Mouse (Mus musculus) liver, adult 2 months (tissue): Measurements from ENCODE around the gene Car10. TPM values are rescaled to one million over a fixed set of nuclear protein-coding genes. Genes with fewer than 3 reads are reported as not detected.

ENCODE experiments used
- DNase-seq: peaks from one replicate; pipeline ENCODE4 v3.0.0-alpha.2; 2011; ENCODE audit warnings: low read depth, low spot score; ENCODE audit errors: extremely low read depth
- H3K27ac ChIP-seq: fragments of 200-500 bp; replicated peaks from 2 replicates; pipeline ENCODE4 v1.5.1; 2012; ENCODE audit warnings: low read depth, mild to moderate bottlenecking, control low read depth, inconsistent platforms, low read length; ENCODE audit not compliant: insufficient read depth
- H3K27me3 ChIP-seq: fragments of 200-500 bp; 2 replicates; pipeline ENCODE4 v1.6.1; 2012; ENCODE audit warnings: mild to moderate bottlenecking, moderate library complexity, low read length, inconsistent platforms; ENCODE audit not compliant: control insufficient read depth, insufficient read depth
- H3K36me3 ChIP-seq: fragments of 200-500 bp; 2 replicates; pipeline ENCODE4 v1.6.1; 2012; ENCODE audit warnings: low read length, inconsistent platforms; ENCODE audit not compliant: control insufficient read depth, insufficient read depth
- H3K4me1 ChIP-seq: fragments of 200-500 bp; 2 replicates; pipeline ENCODE4 v1.6.1; 2011; ENCODE audit warnings: low read length; ENCODE audit not compliant: control insufficient read depth, insufficient read depth
- H3K4me3 ChIP-seq: fragments of 200-500 bp; 2 replicates; pipeline ENCODE4 v1.5.1; 2011; ENCODE audit warnings: low read depth, mild to moderate bottlenecking, control low read depth, low read length, moderate library complexity; ENCODE audit not compliant: insufficient read depth
- H3K79me2 ChIP-seq: fragments of 200-500 bp; 2 replicates; pipeline ENCODE4 v1.6.1; 2012; ENCODE audit warnings: inconsistent platforms, mild to moderate bottlenecking, low read length, moderate library complexity; ENCODE audit not compliant: control insufficient read depth, insufficient read depth
- H3K9ac ChIP-seq: fragments of 200-500 bp; 2 replicates; pipeline ENCODE4 v1.6.1; 2012; ENCODE audit warnings: low read depth, mild to moderate bottlenecking, control low read depth, inconsistent platforms, low read length
- CTCF ChIP-seq: fragments of 200-500 bp; IDR thresholded peaks from 2 replicates; pipeline ENCODE4 v1.5.1; 2011; ENCODE audit warnings: low read depth, low read length, control low read depth
- POLR2A ChIP-seq: fragments of 200-500 bp; IDR thresholded peaks from 2 replicates; pipeline ENCODE4 v1.6.1; 2011; ENCODE audit warnings: low read length, control low read depth; ENCODE audit not compliant: insufficient read depth; ENCODE audit errors: extremely low read depth
- WGBS: fragments of 180-500 bp; shearing (Covaris S2); methylation state at CpG from one replicate; pipeline ENCODE4 v1.1.7; 2018; 5-methylcytosine and 5-hydroxymethylcytosine counted together
- polyA plus RNA-seq: library from polyadenylated mRNA; depleted of rRNA; stranded (reverse); fragments of >200 nt; gene quantifications from 2 replicates; pipeline ENCODE4 v1.2.3, GENCODE M21; 2012
- total RNA-seq: library from RNA; depleted of rRNA; stranded (reverse); fragments of >200 nt; gene quantifications from 2 replicates; pipeline ENCODE4 v1.2.3, GENCODE M21; 2014

Gene Car10
- total and polyA plus RNA-seq, 2 experiments = not detected

GRCm38 (mm10) chr11:93525921-93526320, 428.1 kb downstream of the Car10 start:
- Histone ChIP-seq H3K79me2 (no peaks in the 10 kb centered on the region), H3K4me3 (no peak overlapping the region), H3K36me3 (no peaks in the 10 kb centered on the region), H3K27me3 (no peaks in the 10 kb centered on the region), H3K4me1 (no peaks in the 10 kb centered on the region), H3K9ac (no peak overlapping the region), H3K27ac (no peak overlapping the region)
- TF ChIP-seq POLR2A (no peak), CTCF (no peak)
- DNase-seq = no peak
- 83% methylated on average over 3 of the region's 3 CpGs for WGBS

GRCm38 (mm10) chr11:93531029-93531680, 433.3 kb downstream of the Car10 start:
- no peak overlapping the region for H3K9ac ChIP-seq
- H3K27ac ChIP-seq = no peak overlapping the region
- H3K36me3 ChIP-seq = no peaks in the 10 kb centered on the region
- no peaks in the 10 kb centered on the region for H3K27me3 ChIP-seq
- DNase-seq = peak; percentile 68
- peaks cover 2% of the 10 kb centered on the region; the same call in 1 of the 2 replicates for H3K4me1 ChIP-seq
- no peaks in the 10 kb centered on the region for H3K79me2 ChIP-seq
- TF ChIP-seq CTCF = no peak
- no peak for TF ChIP-seq POLR2A
- WGBS = 25% methylated on average over 7 of the region's 7 CpGs
- no peak overlapping the region for H3K4me3 ChIP-seq

GRCm38 (mm10) chr11:93536244-93536643, 438.4 kb downstream of the Car10 start:
- DNase-seq = no peak
- Histone ChIP-seq H3K27ac (no peak overlapping the region), H3K4me1 (peaks cover 2% of the 10 kb centered on the region; the same call in 1 of the 2 replicates), H3K4me3 (no peak overlapping the region), H3K36me3 (no peaks in the 10 kb centered on the region), H3K79me2 (no peaks in the 10 kb centered on the region), H3K27me3 (no peaks in the 10 kb centered on the region), H3K9ac (no peak overlapping the region)
- 81% methylated on average over 6 of the region's 6 CpGs for WGBS
- TF ChIP-seq POLR2A = no peak
- TF ChIP-seq CTCF = no peak

GRCm38 (mm10) chr11:93548904-93549303, 451.1 kb downstream of the Car10 start:
- WGBS = 49% methylated on average over 5 of the region's 5 CpGs
- DNase-seq = no peak
- Histone ChIP-seq H3K36me3 (no peaks in the 10 kb centered on the region), H3K4me3 (no peak overlapping the region), H3K9ac (no peak overlapping the region), H3K4me1 (no peaks in the 10 kb centered on the region), H3K27me3 (no peaks in the 10 kb centered on the region), H3K79me2 (no peaks in the 10 kb centered on the region), H3K27ac (no peak overlapping the region)
- TF ChIP-seq POLR2A (no peak), CTCF (no peak)

GRCm38 (mm10) chr11:93550908-93551307, 453.1 kb downstream of the Car10 start:
- no peaks in the 10 kb centered on the region for H3K27me3 ChIP-seq
- no peak overlapping the region for H3K9ac ChIP-seq
- H3K4me1 ChIP-seq = no peaks in the 10 kb centered on the region
- WGBS = 3% methylated on average over 3 of the region's 3 CpGs
- no peak for DNase-seq
- H3K79me2 ChIP-seq = no peaks in the 10 kb centered on the region
- H3K27ac ChIP-seq = no peak overlapping the region
- no peaks in the 10 kb centered on the region for H3K36me3 ChIP-seq
- TF ChIP-seq CTCF (peak; percentile 43; the same call in 1 of the 2 replicates), POLR2A (no peak)
- no peak overlapping the region for H3K4me3 ChIP-seq

- no peak overlapping the region for H3K9ac ChIP-seq
- no peaks in the 10 kb centered on the region for H3K36me3 ChIP-seq
- TF ChIP-seq CTCF = no peak
- TF ChIP-seq POLR2A = no peak
- no peak overlapping the region for H3K4me3 ChIP-seq
- H3K27me3 ChIP-seq = no peaks in the 10 kb centered on the region
- H3K79me2 ChIP-seq = no peaks in the 10 kb centered on the region
- DNase-seq = no peak
- no peaks in the 10 kb centered on the region for H3K4me1 ChIP-seq
- no peak overlapping the region for H3K27ac ChIP-seq
- 76% methylated on average over 3 of the region's 3 CpGs for WGBS
These were observed 461.3 kb downstream of the Car10 start for GRCm38 (mm10) chr11:93559118-93559517.
